Mouse (Mus musculus) heart, adult 2 months (tissue): Measurements from ENCODE around the gene Ppp1r10. TPM values are rescaled to one million over a fixed set of nuclear protein-coding genes. Genes with fewer than 3 reads are reported as not detected.
A peak's percentile ranks its signal among the peaks of the same experiment; 100 is the strongest.

Experiments
- DNase-seq, 2 experiments: peaks; one replicate each; pipeline ENCODE4 v3.0.0; 2021
- H3K27ac ChIP-seq: fragments of 200-600 bp; 2 replicates; pipeline ENCODE4 v1.8.1; 2022
- H3K27me3 ChIP-seq: fragments of 200-500 bp; 2 replicates; pipeline ENCODE4 v1.6.1; 2012; ENCODE audit warnings: mild to moderate bottlenecking, low read length, inconsistent platforms, mixed read lengths; ENCODE audit not compliant: control insufficient read depth, insufficient read depth
- H3K36me3 ChIP-seq: fragments of 200-500 bp; 2 replicates; pipeline ENCODE4 v1.6.1; 2012; ENCODE audit warnings: low read length, inconsistent platforms; ENCODE audit not compliant: control insufficient read depth, insufficient read depth
- H3K4me1 ChIP-seq: fragments of 200-500 bp; 2 replicates; pipeline ENCODE4 v1.6.1; 2011; ENCODE audit warnings: low read length; ENCODE audit not compliant: control insufficient read depth, insufficient read depth
- H3K4me3 ChIP-seq: fragments of 200-600 bp; 2 replicates; pipeline ENCODE4 v1.8.1; 2022
- H3K79me2 ChIP-seq: fragments of 200-500 bp; replicated peaks from 2 replicates; pipeline ENCODE4 v1.6.1; 2012; ENCODE audit warnings: mild to moderate bottlenecking, inconsistent platforms, low read length, moderate library complexity, mixed read lengths; ENCODE audit not compliant: control insufficient read depth, insufficient read depth
- H3K9ac ChIP-seq: fragments of 200-500 bp; 2 replicates; pipeline ENCODE4 v1.6.1; 2012; ENCODE audit warnings: low read depth, mild to moderate bottlenecking, control low read depth, inconsistent platforms, low read length, mixed read lengths
- CTCF ChIP-seq: fragments of 200-600 bp; IDR thresholded peaks from 2 replicates; pipeline ENCODE4 v1.8.1; 2022; ENCODE audit warnings: antibody characterized with exemption, mild to moderate bottlenecking, moderate library complexity
- EP300 ChIP-seq: fragments of 200-500 bp; IDR thresholded peaks from 2 replicates; pipeline ENCODE4 v1.6.1; 2011; ENCODE audit warnings: low read depth, low read length, control low read depth; ENCODE audit not compliant: insufficient read depth
- POLR2A ChIP-seq: fragments of 200-500 bp; IDR thresholded peaks from 2 replicates; pipeline ENCODE4 v1.6.1; 2011; ENCODE audit warnings: mild to moderate bottlenecking, low read depth, low read length, control low read depth; ENCODE audit not compliant: insufficient read depth
- WGBS: fragments of 180-500 bp; shearing (Covaris S2); methylation state at CpG from one replicate; pipeline ENCODE4 v1.1.7; 2018; 5-methylcytosine and 5-hydroxymethylcytosine counted together
- intact Hi-C: fragments of 180-260 bp; cut with DNase I; formaldehyde crosslinking; loops from one replicate; pipeline ENCODE4 v1.15.1; 2025
- polyA plus RNA-seq: library from polyadenylated mRNA; depleted of rRNA; stranded (reverse); fragments of >200 nt; gene quantifications from 2 replicates; pipeline ENCODE4 v1.2.3, GENCODE M21; 2012
- total RNA-seq, 2 experiments: library from RNA; stranded (reverse); gene quantifications; 2 replicates each; pipeline ENCODE4 v1.2.3; 2021

Gene Ppp1r10
- total and polyA plus RNA-seq, 3 experiments: 18.1 to 40.9 (median 26.4) TPM

DNA sequence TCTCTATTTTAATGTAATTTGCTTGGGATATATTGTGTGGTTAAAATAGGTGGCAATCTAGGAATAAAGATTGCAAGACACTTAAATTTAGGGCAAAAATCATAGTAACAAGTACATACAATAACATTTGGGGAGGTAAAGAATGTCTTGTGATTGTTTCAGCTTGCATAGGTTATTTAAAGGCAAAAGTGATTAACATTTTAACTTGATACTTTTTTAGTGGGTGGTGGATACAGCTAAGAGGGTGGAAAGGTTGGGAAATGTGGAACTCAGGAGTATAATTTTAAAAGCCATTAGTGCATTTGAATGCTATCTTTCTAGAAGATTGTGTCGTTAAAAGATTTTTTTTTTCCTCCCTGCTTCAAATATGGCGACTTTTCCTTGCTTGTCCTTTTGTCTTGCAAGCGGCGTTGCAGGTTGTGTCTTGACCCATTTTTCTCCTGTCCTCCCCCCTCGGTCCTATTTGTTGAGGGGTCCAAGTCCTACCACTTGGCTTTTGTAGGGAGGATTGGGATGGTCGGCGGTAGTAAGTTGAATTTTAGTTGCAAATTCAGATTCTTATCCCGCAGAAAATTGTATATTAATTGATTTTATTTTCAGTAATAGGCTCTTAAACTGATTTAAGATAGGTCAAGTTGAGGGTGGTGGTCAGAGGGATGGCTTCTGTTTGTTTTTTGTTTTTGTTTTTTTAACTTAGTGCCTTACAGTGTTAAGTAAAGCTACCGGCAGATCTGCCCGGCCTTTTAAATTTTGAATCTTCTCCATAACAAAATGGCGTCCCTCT, 2.2 kb downstream of the Ppp1r10 start:
- intact Hi-C loops: loop anchor here (2.0 kb wide), 1 partner anchor 60 kb away; the partner anchor contains the start of gene Gnl1
- under 1% methylated on average over 11 of the region's 11 CpGs for WGBS
- Histone ChIP-seq H3K9ac (peak overlapping the region; percentile 92), H3K27ac (peak overlapping the region; percentile 100), H3K27me3 (no peaks in the 10 kb centered on the region), H3K4me1 (peaks cover 8% of the 10 kb centered on the region), H3K36me3 (peaks cover 11% of the 10 kb centered on the region), H3K4me3 (peak overlapping the region; percentile 79), H3K79me2 (no peaks in the 10 kb centered on the region)
- peak; percentile 38 to 62 for DNase-seq
- TF ChIP-seq EP300: peak; percentile 47; the same call in 1 of the 2 replicates
- TF ChIP-seq POLR2A: peak; percentile 55; the same call in 1 of the 2 replicates
- TF ChIP-seq CTCF: no peak

DNA sequence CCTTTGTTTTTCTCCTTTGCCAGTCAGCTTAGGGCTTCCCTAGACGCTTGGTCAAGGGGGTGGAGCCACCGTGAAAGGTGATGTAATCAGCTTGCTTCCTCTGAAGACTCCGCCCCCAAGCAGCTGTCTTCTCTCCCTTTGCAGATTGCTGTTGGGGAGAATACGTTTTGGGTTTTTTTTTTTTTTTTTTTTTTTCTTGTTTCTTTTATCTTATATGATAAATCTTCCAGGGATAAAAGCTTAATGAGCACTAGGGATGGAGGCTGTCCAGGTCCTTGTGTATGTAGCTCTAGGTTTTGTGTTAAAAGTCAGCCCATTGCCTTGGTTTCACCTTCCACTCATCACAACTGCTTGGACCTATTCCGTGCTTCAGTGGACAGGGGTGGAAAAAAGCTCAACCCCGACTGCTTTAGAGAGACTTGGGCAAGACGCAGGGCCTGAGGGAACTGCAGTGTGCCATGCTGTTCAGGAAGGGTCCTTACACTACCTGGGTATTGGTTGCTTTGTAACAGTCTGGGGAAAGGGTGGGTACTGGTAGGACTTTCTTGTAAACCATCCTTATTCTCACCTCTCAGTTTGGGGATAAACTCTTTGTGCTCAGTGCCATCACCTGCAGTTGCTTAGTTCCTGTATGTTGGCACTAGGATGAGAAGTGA, 3.0 kb downstream of the Ppp1r10 start:
- no peaks in the 10 kb centered on the region for H3K27me3 ChIP-seq
- peak overlapping the region; percentile 79 for H3K4me3 ChIP-seq
- H3K9ac ChIP-seq: peak overlapping the region; percentile 64
- peaks cover 11% of the 10 kb centered on the region for H3K36me3 ChIP-seq
- WGBS: 3% methylated on average over 7 of the region's 7 CpGs
- TF ChIP-seq EP300 (peak; percentile 87), CTCF (no peak), POLR2A (peak; percentile 75)
- no peaks in the 10 kb centered on the region for H3K79me2 ChIP-seq
- H3K27ac ChIP-seq: peak overlapping the region; percentile 100
- intact Hi-C loops: loop anchor here (2.0 kb wide), 1 partner anchor 60 kb away; the partner anchor contains the start of gene Gnl1
- DNase-seq: peak; percentile 92 to 96
- H3K4me1 ChIP-seq: peaks cover 8% of the 10 kb centered on the region

DNA sequence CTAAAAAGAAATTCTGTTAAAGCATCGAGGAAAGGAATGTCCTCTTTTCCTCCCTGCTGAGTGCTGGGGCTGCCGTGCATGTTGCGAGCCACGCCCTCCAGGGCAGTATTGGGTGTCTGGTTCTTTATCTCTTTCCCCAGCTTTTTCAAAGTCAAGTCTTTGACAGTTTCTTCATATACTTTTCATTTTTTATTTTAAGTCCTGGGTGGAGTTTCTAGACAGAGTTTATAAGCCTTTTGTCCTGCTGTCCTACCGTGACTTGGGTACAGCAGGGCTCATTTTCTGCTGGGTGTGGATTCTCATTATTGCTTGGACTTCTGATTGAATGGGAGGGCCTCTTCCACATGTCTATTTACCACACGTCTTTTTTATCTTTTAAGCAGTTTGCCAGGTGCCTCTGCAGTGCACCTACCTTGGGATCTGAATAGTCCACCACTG, 3.6 kb downstream of the Ppp1r10 start:
- H3K36me3 ChIP-seq: peaks cover 11% of the 10 kb centered on the region
- intact Hi-C loops: loop anchor here (2.0 kb wide), 1 partner anchor 59 kb away; the partner anchor contains the start of gene Gnl1
- H3K27me3 ChIP-seq: no peaks in the 10 kb centered on the region
- H3K4me3 ChIP-seq: peak overlapping the region; percentile 79
- no peak for DNase-seq
- H3K79me2 ChIP-seq: no peaks in the 10 kb centered on the region
- H3K4me1 ChIP-seq: peaks cover 8% of the 10 kb centered on the region
- H3K27ac ChIP-seq: peak overlapping the region; percentile 100
- TF ChIP-seq EP300: no peak; the same call in 1 of the 2 replicates
- TF ChIP-seq POLR2A: no peak
- no peak for TF ChIP-seq CTCF
- H3K9ac ChIP-seq: no peak overlapping the region
- 19% methylated on average over 6 of the region's 6 CpGs for WGBS

DNA sequence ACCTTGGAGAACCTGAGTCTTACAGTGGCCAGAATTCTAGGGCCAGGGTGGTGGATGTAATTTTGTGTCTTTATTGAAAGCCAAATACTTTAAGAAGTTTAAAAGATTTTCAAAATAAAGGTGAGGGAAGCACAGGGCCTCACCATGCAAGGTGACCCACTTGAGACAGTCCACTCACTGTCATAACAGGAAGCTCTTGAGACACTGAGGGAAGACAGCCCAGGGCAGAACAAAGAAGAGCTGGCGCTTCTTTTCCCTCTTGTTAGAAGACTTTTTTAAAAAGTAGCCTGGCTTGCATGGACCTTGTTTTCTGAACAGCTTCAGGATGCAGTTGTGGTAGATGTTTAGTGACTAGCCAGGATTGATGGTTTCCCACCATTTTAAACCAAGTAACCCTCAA, 4.2 kb downstream of the Ppp1r10 start:
- H3K4me1 ChIP-seq: peaks cover 8% of the 10 kb centered on the region
- TF ChIP-seq EP300 (0 out of 2 replicates have a peak, but pooled peaks have one; percentile 7), POLR2A (no peak; the same call in 1 of the 2 replicates)
- 50% methylated on average over 1 of the region's 1 CpGs for WGBS
- H3K36me3 ChIP-seq: peaks cover 11% of the 10 kb centered on the region
- DNase-seq: no peak
- H3K9ac ChIP-seq: no peak overlapping the region
- peak overlapping the region; percentile 100 for H3K27ac ChIP-seq
- no peaks in the 10 kb centered on the region for H3K27me3 ChIP-seq
- no peak overlapping the region for H3K4me3 ChIP-seq
- intact Hi-C loops: no loop called here
- H3K79me2 ChIP-seq: no peaks in the 10 kb centered on the region

DNA sequence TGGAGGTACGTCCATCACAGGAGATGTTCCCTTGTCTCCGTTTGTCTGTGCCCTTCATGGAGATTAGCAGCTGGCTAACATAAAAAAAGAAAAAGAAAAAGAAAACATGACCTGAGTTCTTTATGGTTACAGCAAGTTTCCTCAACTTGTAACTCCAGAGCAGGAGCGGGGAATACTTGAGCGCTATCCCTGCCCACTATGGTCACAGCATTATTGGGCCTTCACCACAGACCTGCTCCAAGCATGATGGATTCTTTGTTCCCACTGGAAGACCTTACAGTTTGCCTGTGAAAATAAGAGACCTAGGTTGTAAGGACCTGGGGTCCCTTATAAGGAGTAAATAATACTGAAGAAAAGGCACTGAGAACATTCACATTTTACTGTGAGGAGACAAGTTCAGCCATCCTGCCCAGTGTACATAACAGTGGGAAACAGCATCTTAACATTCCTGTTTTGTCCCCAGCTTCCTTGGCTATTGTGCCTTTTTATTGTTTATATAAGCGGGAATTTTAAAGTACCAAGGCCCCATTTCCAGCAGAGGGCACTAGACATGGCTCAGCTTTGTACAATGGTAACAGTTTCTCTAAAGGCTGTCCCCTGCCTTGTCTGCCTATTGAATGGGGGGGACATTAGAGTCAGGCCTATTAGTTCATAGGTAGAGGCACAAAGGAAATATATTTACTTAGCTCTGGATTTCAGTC, 4.8 kb downstream of the Ppp1r10 start:
- 68% methylated on average over 5 of the region's 5 CpGs for WGBS
- H3K79me2 ChIP-seq: no peaks in the 10 kb centered on the region
- DNase-seq: no peak
- TF ChIP-seq POLR2A (0 out of 2 replicates have a peak, but pooled peaks have one; percentile 31), CTCF (peak; percentile 74), EP300 (no peak)
- peaks cover 11% of the 10 kb centered on the region for H3K36me3 ChIP-seq
- H3K4me1 ChIP-seq: peaks cover 6% of the 10 kb centered on the region
- intact Hi-C loops: no loop called here
- peak overlapping the region; percentile 100 for H3K27ac ChIP-seq
- H3K4me3 ChIP-seq: no peak overlapping the region
- H3K27me3 ChIP-seq: no peaks in the 10 kb centered on the region
- H3K9ac ChIP-seq: no peak overlapping the region
